Mouse (Mus musculus) right cerebral cortex, postnatal 25 days (tissue): ENCODE data around the gene Arhgef3.
A peak's percentile ranks its signal among the peaks of the same experiment; 100 is the strongest.

ENCODE experiments used
- DNase-seq: peaks from one replicate; pipeline ENCODE4 v3.0.0; 2022

The Arhgef3 gene

DNA sequence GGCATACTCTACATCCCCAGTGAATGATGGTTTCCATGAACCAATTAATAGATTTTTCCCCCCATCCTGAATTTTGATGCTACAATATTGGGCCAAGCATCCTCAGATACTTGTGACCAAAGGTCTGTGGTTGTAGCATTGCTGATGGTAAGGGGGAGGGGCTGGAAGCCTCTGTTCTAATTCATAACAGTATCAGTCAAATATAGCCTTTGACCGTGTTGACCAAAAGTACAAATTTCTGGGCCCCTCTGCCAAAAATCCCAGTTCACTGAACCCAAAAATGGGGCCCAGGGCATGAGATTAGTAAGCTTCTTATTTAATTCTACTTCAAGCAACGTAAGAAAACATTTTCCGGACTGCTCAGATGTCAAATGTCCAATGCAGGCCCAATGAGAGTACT lies 214.3 kb downstream of the Arhgef3 start:
- no peak for DNase-seq

DNA sequence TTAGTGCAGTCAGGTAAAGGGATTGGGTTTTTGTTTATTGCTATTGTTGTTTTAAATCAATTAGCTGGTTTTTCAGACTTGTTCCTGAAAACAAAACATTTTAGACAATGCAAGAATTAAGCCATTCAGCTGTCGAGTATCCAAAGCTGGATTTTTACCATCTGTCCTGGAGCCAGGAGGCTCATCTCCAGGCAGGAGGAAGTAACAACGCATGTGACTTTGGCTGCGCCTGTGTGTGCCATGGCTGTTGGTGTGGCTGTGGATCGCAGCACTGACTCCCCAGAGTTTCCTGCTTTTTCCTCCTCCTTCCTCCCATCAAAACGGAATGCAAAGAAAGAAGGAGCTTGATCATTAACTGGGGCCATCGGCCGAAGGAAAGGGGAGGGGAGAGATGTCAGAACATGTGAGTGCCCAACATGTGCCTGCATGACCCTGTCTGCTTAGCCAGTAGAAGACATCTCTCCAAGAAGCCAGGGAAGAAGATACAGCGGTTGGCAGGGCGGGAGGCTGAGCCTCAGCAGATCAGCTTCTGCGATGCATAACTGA lies 216.9 kb downstream of the Arhgef3 start:
- no peak for DNase-seq

DNA sequence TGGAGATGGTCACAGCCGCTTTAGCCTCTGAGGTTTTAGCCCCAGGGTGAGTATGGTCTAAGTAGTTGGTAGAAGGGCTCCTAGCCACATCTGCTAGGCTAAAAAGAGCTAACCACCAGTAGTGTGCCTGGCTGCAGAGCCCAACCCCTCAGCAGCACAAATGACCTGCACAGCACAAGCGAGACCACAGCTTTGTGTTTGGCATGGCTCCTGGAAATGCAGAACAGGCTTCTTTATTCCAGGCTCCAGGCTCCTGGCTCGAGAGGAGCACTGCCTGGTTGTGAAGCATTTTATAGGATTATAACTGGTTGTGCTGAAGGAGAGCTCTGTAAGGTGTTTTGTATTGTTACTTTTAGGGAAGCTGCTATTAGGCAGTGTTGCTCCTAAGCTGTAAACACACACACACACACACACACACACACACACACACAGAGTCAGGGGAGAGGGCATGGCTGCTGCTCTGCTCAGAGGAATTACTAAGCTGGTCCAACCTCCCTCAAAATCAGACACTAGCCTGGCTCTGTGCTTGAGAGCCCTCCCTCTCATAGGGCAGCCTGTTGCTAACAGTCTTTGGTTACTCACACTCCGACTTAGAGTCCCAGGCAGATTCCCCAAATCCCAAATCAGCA lies 217.8 kb downstream of the Arhgef3 start:
- no peak for DNase-seq

DNA sequence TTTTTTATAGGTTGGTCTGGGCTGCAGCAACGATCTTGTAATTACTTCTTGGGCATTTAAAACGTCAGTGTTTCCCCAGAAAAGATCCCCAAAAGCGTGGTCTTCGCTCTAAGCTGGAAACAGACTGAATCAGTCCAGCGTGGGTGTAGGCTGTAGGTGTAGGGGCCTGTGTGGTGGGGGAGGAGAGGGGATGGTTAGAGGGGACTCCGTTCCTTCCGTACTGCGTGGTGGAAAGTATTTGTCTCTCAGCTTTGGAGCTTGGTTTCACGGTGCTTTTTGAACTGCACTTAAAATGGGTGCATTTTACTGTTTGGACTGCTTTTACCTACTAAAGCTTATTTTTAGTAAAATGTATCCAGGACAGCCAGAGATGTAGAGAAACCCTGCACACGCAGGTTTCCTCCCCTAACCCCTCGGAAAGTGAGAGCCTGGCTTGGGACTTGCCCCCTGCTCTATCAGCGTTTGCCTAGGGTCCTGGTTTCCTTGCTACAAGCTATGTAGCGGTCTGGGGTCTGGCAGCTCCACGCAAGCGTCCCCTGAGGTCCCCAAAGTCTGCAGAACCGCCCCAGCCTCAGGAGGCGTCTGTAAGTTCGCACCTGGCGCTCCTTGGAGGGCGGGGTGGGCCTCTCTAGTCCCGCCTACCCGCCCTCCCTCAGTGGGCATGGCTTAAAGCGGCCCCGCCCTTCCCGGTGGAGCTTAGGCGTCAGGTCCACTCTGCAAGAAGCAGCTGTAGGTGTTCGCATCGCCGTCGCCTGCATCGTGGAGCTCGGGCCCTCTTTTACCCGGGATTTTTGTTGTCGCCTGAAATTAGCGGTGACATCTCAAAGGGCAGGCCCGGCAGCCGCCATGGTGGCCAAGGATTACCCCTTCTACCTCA lies 220.9 kb downstream of the Arhgef3 start:
- DNase-seq: peak; percentile 90

- DNase-seq: peak; percentile 46
Measured at GRCm38 (mm10) chr14:27336208-27337114, 221.8 kb downstream of the Arhgef3 start.

GRCm38 (mm10) chr14:27337156-27337555 lies 222.5 kb downstream of the Arhgef3 start:
- DNase-seq: no peak

DNA sequence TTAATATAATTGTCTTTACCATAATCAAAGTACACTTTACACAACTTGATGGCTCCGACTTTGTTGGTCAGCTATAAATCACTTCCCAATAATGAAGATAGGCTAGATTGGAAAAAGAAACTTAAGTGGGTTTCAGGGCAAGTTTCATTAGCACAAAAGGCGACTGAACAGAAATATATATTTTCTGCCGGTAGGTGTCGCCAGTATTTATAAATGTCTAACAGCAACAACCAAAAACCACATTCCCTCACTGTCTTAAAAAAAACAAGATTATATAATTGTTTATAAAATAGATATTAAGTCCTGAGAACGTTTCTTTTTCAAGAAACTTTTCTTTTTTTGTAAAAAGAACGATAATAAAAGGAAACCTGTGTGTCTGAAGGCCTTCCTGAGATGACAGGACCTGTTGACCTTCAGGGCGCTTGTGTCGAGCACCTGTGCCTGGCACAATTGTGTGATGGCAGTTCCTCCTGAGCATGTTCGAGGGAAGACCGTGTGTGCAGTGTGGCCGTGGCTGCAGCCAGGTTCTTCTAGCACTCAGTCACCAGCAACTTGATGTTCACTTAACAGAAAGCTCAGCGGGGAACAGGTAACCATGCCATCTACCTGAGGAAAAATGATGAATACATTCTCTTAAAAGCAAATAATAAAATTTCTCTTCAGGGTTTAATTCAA lies 223.5 kb downstream of the Arhgef3 start:
- no peak for DNase-seq

DNA sequence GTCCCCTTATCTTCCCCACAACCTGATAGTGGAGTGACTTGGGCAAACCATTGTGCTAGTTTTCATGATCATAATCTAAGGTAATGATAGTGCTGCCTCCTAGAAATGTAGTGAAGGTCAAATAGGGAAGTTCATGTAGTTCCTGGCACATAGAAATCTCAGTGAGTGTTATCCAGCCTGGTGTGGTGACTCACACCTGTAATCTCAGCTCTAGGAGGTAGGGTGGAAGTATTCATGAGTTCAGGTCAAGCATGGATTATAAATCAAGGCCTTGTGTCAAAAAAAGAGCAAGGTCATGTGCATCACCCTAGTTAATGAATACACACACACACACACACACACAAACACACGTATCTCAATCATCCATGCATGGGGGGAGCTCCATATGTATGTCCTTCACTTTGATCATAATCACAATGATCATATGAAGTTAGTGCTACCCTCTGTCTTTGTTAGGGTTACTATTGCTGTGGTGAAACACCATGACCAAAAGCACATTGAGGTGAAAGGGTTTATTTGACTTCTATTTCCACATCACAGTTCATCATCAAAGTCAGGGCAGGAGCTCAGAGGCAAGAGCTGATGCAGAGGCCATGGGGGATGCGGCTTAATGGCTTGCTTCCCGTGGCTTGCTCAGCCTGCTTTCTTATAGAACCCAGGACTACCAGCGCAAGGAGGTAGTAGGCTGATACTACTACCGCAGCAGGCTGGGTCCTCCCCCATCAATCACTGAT lies 226.2 kb downstream of the Arhgef3 start:
- no peak for DNase-seq

- DNase-seq: no peak
Measured at GRCm38 (mm10) chr14:27341486-27341885, 226.8 kb downstream of the Arhgef3 start.

GRCm38 (mm10) chr14:27342451-27342850 lies 227.8 kb downstream of the Arhgef3 start:
- no peak for DNase-seq

- DNase-seq: no peak
Measured at GRCm38 (mm10) chr14:27344250-27344990, 229.7 kb downstream of the Arhgef3 start.

DNA sequence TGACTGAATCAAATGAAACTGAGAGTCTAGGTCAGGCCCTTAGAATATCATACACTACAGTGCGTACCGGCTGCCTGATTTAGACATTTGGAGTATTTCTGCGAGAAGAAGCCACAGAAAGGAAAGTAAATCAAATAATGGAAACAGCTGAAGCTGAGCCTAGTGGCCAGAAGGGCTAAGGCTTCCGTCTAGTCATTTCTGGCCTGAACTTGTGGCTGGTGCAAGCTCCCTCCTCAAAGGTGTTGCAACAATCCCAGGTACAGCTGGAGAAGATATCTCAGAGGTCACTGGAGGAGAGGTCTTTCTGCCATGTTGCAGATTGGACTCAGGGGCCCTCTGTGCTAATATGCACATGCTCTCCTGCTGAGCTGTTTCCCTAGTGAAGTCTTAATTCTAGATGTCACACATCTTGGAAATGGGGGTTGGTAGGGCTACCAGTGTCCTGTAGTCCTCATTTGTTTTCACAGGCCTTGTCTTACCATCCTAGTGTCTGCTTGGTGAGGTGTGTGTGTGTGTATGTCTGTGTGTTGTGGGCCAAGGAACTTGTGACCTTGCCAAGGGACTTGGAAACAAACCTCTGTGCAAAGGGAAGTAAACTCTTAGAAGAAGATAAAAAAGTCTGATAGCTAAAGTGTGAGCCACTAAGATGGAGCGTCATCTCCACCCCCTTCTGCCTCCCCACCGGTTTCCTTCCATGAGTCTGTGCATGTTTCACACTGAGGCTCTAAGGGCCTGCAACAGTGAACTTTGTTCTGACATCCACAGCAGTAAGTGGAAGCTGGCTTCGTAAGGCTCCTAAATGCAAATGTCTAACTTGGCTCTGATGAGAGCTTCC lies 230.6 kb downstream of the Arhgef3 start:
- DNase-seq: no peak

- DNase-seq: no peak
Measured at GRCm38 (mm10) chr14:27347224-27347623, 232.5 kb downstream of the Arhgef3 start.

- DNase-seq: no peak
Measured at GRCm38 (mm10) chr14:27347666-27348065, 233.0 kb downstream of the Arhgef3 start.

DNA sequence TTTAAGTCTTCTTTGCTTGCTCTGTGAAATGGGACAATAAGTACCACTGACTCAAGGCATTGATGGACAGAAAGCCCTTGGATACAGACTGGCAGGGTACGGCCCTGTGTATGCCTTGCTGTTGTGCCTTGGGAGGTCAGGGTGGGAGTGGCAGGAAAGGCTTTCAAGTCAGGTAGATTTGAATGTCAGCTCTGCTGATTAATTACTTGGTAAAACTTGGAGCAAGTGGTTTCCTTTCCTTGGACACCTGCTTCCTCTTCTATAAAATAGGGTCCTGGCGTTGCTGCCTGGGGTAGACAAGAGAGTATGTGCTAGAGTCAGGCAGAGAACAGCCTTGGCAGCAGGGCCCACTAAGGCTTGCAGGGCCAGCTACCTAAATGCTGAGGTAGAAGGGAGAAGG lies 233.4 kb downstream of the Arhgef3 start:
- no peak for DNase-seq

DNA sequence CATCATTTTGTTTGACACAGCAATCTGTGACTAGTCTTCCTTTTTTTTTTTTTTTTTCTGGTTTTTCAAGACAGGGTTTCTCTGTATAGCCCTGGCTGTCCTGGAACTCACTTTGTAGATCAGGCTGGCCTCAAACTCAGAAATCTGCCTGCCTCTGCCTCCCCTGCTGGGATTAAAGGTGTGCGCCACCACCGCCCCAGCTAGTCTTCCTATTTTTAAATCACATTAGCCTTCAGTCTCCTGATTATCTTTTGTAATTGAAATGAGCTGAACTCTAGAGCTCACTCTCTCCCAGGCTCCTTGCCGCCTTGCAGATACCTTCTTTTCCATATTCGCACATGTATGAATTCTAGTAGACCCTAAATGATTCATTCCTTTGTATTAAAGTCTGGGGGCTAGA lies 234.0 kb downstream of the Arhgef3 start:
- no peak for DNase-seq

DNA sequence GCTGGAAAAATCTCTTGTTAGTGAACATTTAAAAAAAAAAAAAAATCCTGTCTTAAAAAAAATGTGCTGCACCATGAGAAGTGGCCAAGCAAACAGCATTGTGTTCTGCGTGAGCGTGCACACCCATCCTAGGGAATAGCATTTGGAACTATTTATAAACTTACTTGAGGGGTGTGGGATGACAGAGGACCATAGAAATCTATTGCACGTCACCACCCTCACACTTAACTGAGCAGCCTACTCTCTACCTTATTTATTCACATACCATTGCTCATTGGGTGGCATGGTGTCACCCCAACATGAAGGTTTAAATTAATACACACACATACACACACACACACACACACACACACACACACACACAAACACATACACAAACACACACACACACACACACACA lies 234.4 kb downstream of the Arhgef3 start:
- DNase-seq: no peak

DNA sequence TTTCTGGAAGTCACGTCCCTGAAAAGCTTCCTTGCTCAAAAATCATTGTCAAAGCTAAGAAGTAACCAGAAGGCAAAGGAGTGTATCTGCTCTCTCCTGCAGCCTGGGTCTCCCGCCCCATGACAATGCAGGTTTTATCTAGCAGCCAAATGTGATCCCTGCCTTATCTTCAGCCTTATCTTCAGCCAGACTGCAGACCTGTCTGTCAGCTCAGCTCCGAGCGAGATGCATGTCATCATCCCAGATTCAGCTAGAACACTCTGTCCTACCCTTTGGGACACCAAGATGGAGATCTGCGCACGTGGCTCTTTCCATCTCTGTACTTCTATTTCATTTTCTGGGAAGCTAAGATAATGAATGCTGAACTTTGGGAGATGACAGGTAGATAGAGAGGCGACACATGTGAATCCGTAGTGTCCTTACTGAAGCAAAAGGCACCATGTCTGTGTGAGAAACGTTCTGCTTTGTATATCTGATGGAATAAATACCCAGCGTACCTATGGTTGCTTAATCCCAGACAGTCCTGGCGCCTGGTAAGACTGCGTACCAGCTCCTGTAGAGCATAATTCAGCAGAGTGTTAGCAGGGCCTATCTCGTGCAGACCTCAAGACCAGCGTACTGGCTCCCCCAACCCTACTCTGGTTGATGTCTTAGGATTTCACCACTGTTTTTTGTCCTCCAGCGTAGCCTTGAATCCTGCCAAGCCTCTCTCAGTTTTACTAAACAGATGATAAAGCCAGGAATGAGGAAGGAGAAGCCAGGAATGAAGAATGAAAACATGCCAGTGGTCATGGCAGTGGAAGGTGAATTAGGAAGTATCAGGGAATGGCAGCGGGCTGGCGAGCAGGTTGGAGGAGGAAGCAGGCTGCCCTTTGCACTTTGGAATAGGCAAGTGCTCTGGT lies 235.4 kb downstream of the Arhgef3 start:
- no peak for DNase-seq

- no peak for DNase-seq
Measured at GRCm38 (mm10) chr14:27351051-27351475, 236.4 kb downstream of the Arhgef3 start.
